Mouse (Mus musculus) lung, adult 2 months (tissue): ENCODE measurements around the gene Kbtbd8. TPM values are rescaled to one million over a fixed set of nuclear protein-coding genes. Genes with fewer than 3 reads are reported as not detected.

ENCODE experiments used
- DNase-seq: peaks from one replicate; pipeline ENCODE4 v3.0.0; 2022
- H3K4me1 ChIP-seq: fragments of 200-500 bp; 2 replicates; pipeline ENCODE4 v1.6.1; 2011; ENCODE audit warnings: low read length; ENCODE audit not compliant: control insufficient read depth, insufficient read depth
- H3K4me3 ChIP-seq: fragments of 200-500 bp; replicated peaks from 2 replicates; pipeline ENCODE3; 2011; ENCODE audit warnings: low read depth, mild to moderate bottlenecking, control low read depth, low read length; ENCODE audit errors: extremely low read depth
- CTCF ChIP-seq: fragments of 200-500 bp; IDR thresholded peaks from 2 replicates; pipeline ENCODE4 v1.5.1; 2011; ENCODE audit warnings: mild to moderate bottlenecking, low read length, control low read depth; ENCODE audit not compliant: insufficient read depth
- POLR2A ChIP-seq: fragments of 200-500 bp; IDR thresholded peaks from 2 replicates; pipeline ENCODE4 v1.6.1; 2011; ENCODE audit warnings: low read depth, mild to moderate bottlenecking, control low read depth, low read length, borderline replicate concordance; ENCODE audit errors: extremely low read depth
- WGBS: fragments of 180-500 bp; shearing (Covaris S2); methylation state at CpG from one replicate; pipeline ENCODE4 v1.1.7; 2018; 5-methylcytosine and 5-hydroxymethylcytosine counted together
- polyA plus RNA-seq: library from polyadenylated mRNA; depleted of rRNA; stranded (reverse); fragments of >200 nt; gene quantifications from 2 replicates; pipeline ENCODE4 v1.2.3, GENCODE M21; 2012

The Kbtbd8 gene
- polyA plus RNA-seq, 1 experiment = 0.32 TPM

DNA sequence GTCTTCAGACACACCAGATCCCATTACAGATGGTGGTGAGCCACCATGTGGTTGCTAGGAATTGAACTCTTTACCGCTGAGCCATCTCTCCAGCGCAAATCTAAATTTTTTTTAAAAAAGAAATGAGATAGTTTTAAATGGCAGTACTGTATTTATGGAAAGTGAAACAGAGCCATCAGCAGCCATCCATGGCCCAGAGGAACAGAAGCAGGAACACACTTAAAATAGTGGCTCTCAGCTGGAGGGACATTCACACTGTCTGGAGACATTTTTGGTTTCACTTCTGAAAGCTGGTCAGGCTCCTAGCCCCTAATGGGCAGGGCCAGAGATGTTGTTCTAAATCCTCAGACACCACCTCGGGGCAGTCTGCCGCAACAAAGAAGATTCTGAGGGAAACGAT lies 5.0 kb upstream of the Kbtbd8 start:
- Histone ChIP-seq H3K4me3 (no peak overlapping the region), H3K4me1 (no peaks in the 10 kb centered on the region)
- no peak for DNase-seq
- TF ChIP-seq CTCF (no peak), POLR2A (no peak)
- WGBS = 67% methylated on average over 5 of the region's 5 CpGs

- WGBS = 51% methylated on average over 8 of the region's 8 CpGs
- TF ChIP-seq POLR2A (no peak), CTCF (no peak)
- Histone ChIP-seq H3K4me3 (no peak overlapping the region), H3K4me1 (no peaks in the 10 kb centered on the region; the same call in 1 of the 2 replicates)
- DNase-seq = no peak
Observed at GRCm38 (mm10) chr6:95116513-95116912, 527 bp upstream of the Kbtbd8 start.

DNA sequence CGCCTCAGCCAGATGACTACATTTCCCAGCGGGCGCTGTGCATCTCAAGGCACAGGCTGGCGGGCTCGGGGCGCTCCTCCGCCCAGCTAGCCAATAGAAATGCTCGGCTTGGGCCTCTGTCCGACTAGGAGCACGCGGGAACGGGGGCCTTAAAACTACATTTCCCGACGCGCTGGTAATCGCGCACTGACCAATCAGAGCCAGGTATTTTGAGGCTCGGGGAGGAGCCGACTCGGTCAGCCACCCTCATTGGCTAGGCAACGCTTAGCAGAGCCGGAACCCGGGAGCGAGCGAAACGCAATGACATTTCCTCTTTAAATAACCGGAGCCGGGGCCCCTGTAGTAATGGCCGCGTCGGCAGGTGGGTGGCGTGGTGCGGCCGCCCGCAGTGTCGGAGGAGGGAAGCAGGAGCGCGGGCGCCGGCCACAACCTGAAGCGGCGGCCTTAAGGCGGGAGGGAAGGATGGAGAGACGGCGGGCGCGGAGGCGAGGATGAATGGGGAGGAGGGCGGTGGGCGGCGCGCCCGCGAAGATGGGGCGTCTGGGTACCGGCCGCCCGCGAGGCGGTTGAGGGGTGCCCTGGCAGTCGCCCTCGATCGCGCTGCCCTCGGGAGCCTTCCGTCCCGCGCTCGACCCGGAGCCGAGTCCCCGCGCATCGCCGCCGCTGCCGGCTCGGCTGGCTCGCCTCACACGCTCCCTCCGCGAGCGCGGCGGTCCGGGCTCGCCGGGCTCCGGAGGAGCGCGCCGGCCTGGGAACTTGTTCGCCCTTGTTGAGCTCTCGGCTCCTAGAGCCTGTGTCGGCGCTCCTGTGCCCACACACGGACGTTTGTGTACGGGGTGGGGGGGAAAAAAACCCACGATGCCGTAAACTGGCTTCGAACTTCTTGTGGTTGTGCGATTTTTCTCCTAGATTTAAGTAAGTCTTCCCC lies 838 bp downstream of the Kbtbd8 start:
- WGBS = under 1% methylated on average over 103 of the region's 103 CpGs
- peak overlapping the region; percentile 91 for H3K4me3 ChIP-seq
- TF ChIP-seq CTCF (no peak), POLR2A (no peak)
- peak; percentile 83 for DNase-seq
- H3K4me1 ChIP-seq = no peaks in the 10 kb centered on the region; the same call in 1 of the 2 replicates

GRCm38 (mm10) chr6:95119389-95119788 lies 2.3 kb downstream of the Kbtbd8 start:
- TF ChIP-seq CTCF (no peak), POLR2A (no peak)
- DNase-seq = no peak
- 91% methylated on average over 3 of the region's 3 CpGs for WGBS
- Histone ChIP-seq H3K4me3 (no peak overlapping the region), H3K4me1 (no peaks in the 10 kb centered on the region; the same call in 1 of the 2 replicates)

GRCm38 (mm10) chr6:95149931-95150534 lies 33.0 kb downstream of the Kbtbd8 start:
- TF ChIP-seq CTCF (no peak), POLR2A (no peak)
- WGBS = 21% methylated on average over 6 of the region's 6 CpGs
- Histone ChIP-seq H3K4me1 (no peaks in the 10 kb centered on the region), H3K4me3 (no peak overlapping the region)
- DNase-seq = no peak

GRCm38 (mm10) chr6:95150885-95151284 lies 33.8 kb downstream of the Kbtbd8 start:
- TF ChIP-seq CTCF = no peak
- TF ChIP-seq POLR2A = no peak
- 95% methylated on average over 4 of the region's 4 CpGs for WGBS
- Histone ChIP-seq H3K4me3 (no peak overlapping the region), H3K4me1 (no peaks in the 10 kb centered on the region)
- no peak for DNase-seq

GRCm38 (mm10) chr6:95151563-95151962 lies 34.5 kb downstream of the Kbtbd8 start:
- TF ChIP-seq POLR2A = no peak
- Histone ChIP-seq H3K4me1 (no peaks in the 10 kb centered on the region), H3K4me3 (no peak overlapping the region)
- no peak for DNase-seq
- 55% methylated on average over 2 of the region's 2 CpGs for WGBS

DNA sequence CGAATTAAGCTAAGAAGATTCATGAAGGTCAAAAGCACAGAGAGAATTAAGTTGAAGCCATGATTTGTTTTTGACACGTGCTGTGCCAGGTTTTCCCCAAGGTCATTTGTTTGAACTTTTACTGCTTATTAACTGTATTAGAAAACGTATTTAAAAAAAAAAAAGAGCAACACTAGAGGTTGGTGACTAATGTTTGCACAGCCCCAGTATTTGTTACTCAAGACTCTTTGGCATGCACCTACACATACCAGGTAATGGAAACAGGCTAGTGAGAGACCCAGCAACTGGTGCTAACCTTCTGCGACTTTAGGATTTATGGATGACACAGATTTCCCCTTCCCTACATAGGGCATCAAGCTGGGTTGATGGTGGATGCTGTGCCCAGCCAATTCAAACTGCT lies 46.9 kb downstream of the Kbtbd8 start:
- TF ChIP-seq CTCF (no peak), POLR2A (no peak)
- no peak for DNase-seq

GRCm38 (mm10) chr6:95165630-95166029 lies 48.6 kb downstream of the Kbtbd8 start:
- no peak overlapping the region for H3K4me3 ChIP-seq
- no peaks in the 10 kb centered on the region for H3K4me1 ChIP-seq
- TF ChIP-seq CTCF = no peak
- no peak for TF ChIP-seq POLR2A
- no peak for DNase-seq

More for the DNA sequence above, 46.9 kb downstream of the Kbtbd8 start:
- H3K4me3 ChIP-seq = no peak overlapping the region
- WGBS = 42% methylated on average over 4 of the region's 4 CpGs
- no peaks in the 10 kb centered on the region for H3K4me1 ChIP-seq

DNA sequence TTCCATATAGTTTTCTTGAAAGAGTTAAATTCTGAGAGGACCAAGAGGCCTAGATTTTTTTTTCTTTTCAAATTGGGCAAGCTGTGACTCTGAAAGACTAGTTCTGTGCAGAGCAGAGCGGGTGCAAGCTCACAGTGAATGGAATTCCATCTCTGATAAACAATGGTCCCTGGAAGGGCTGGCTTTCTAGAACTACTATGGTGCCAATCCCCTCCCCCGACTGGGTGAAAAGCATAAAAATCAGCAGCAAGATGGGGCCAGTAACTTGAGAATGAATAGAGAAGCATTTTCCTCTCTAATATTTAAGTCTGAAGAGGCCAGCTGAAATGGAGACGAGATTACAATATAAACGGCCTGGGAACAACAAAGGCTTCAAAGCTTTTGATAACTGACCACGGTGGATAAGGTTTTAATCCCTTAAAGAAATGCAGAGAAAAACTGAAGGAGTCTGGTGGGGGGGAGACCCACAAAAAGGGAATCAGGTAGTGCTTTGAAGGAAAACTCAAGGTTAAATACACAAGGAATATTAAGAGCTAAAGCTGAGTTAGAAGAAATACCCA lies 50.7 kb downstream of the Kbtbd8 start:
- TF ChIP-seq CTCF (no peak), POLR2A (no peak)

More for the DNA sequence above, 50.7 kb downstream of the Kbtbd8 start:
- WGBS = 31% methylated on average over 5 of the region's 5 CpGs
- Histone ChIP-seq H3K4me3 (no peak overlapping the region), H3K4me1 (no peaks in the 10 kb centered on the region)
- DNase-seq = no peak
